Mouse (Mus musculus): ENCODE data around the gene Slc35f4. TPM values are rescaled to one million over a fixed set of nuclear protein-coding genes. Genes with fewer than 3 reads are reported as not detected.

Gene Slc35f4
- polyA plus RNA-seq, 1 experiment from 2014 or later, result not detected

- Histone ChIP-seq H3K36me3 (ENCODE audit: control insufficient read depth, insufficient read depth, low read length) (no peaks in the 10 kb centered on the region), H3K9me3 (ENCODE audit: control insufficient read depth, low read length) (no peaks in the 10 kb centered on the region), H3K9ac (ENCODE audit: low read depth, low read length) (no peak overlapping the region), H3K4me1 (ENCODE audit: control insufficient read depth, insufficient read depth, low read length) (no peaks in the 10 kb centered on the region), H3K4me3 (ENCODE audit: low read length) (no peak overlapping the region), H3K27ac (ENCODE audit: low read depth, low read length) (no peak overlapping the region), H3K27me3 (ENCODE audit: control insufficient read depth, insufficient read depth, low read length) (no peaks in the 10 kb centered on the region), H3K4me2 (replicated peaks; ENCODE audit: low read depth, low read length) (no peak overlapping the region)
- no peak for ATAC-seq (ENCODE audit: low FRiP score, low TSS enrichment)
- WGBS, result 95% methylated on average over 3 of the region's 3 CpGs
Observed at GRCm38 (mm10) chr14:49436811-49437210, 89.0 kb downstream of the Slc35f4 start.

GRCm38 (mm10) chr14:49431821-49432220, 94.0 kb downstream of the Slc35f4 start:
- H3K36me3 ChIP-seq (ENCODE audit: control insufficient read depth, insufficient read depth, low read length), result no peaks in the 10 kb centered on the region
- H3K4me2 ChIP-seq (replicated peaks; ENCODE audit: low read depth, low read length), result no peak overlapping the region
- H3K9me3 ChIP-seq (ENCODE audit: control insufficient read depth, low read length), result no peaks in the 10 kb centered on the region
- no peak overlapping the region for H3K9ac ChIP-seq (ENCODE audit: low read depth, low read length)
- WGBS, result 75% methylated on average over 5 of the region's 5 CpGs
- no peak overlapping the region for H3K4me3 ChIP-seq (ENCODE audit: low read length)
- ATAC-seq (ENCODE audit: low FRiP score, low TSS enrichment), result no peak
- no peaks in the 10 kb centered on the region for H3K27me3 ChIP-seq (ENCODE audit: control insufficient read depth, insufficient read depth, low read length)
- H3K4me1 ChIP-seq (ENCODE audit: control insufficient read depth, insufficient read depth, low read length), result no peaks in the 10 kb centered on the region
- H3K27ac ChIP-seq (ENCODE audit: low read depth, low read length), result no peak overlapping the region

GRCm38 (mm10) chr14:49392482-49392881, 133.4 kb downstream of the Slc35f4 start:
- H3K4me1 ChIP-seq (ENCODE audit: control insufficient read depth, insufficient read depth, low read length), result no peaks in the 10 kb centered on the region
- H3K4me3 ChIP-seq (ENCODE audit: low read length), result no peak overlapping the region
- H3K9me3 ChIP-seq (ENCODE audit: control insufficient read depth, low read length), result no peaks in the 10 kb centered on the region
- no peak overlapping the region for H3K4me2 ChIP-seq (replicated peaks; ENCODE audit: low read depth, low read length)
- no peaks in the 10 kb centered on the region for H3K27me3 ChIP-seq (ENCODE audit: control insufficient read depth, insufficient read depth, low read length)
- no peak for ATAC-seq (ENCODE audit: low FRiP score, low TSS enrichment)
- H3K36me3 ChIP-seq (ENCODE audit: control insufficient read depth, insufficient read depth, low read length), result no peaks in the 10 kb centered on the region
- H3K27ac ChIP-seq (ENCODE audit: low read depth, low read length), result no peak overlapping the region
- 31% methylated on average over 1 of the region's 1 CpGs for WGBS
- no peak overlapping the region for H3K9ac ChIP-seq (ENCODE audit: low read depth, low read length)

GRCm38 (mm10) chr14:49362161-49362560, 163.7 kb downstream of the Slc35f4 start:
- H3K36me3 ChIP-seq (ENCODE audit: control insufficient read depth, insufficient read depth, low read length), result no peaks in the 10 kb centered on the region

GRCm38 (mm10) chr14:49355561-49355960, 170.3 kb downstream of the Slc35f4 start:
- Histone ChIP-seq H3K4me2 (replicated peaks; ENCODE audit: low read depth, low read length) (no peak overlapping the region), H3K4me1 (ENCODE audit: control insufficient read depth, insufficient read depth, low read length) (no peaks in the 10 kb centered on the region), H3K9ac (ENCODE audit: low read depth, low read length) (no peak overlapping the region), H3K36me3 (ENCODE audit: control insufficient read depth, insufficient read depth, low read length) (no peaks in the 10 kb centered on the region), H3K27me3 (ENCODE audit: control insufficient read depth, insufficient read depth, low read length) (no peaks in the 10 kb centered on the region), H3K4me3 (ENCODE audit: low read length) (no peak overlapping the region), H3K27ac (ENCODE audit: low read depth, low read length) (no peak overlapping the region), H3K9me3 (ENCODE audit: control insufficient read depth, low read length) (no peaks in the 10 kb centered on the region)
- ATAC-seq (ENCODE audit: low FRiP score, low TSS enrichment), result no peak

More at GRCm38 (mm10) chr14:49362161-49362560, 163.7 kb downstream of the Slc35f4 start:
- Histone ChIP-seq H3K4me3 (ENCODE audit: low read length) (no peak overlapping the region), H3K27ac (ENCODE audit: low read depth, low read length) (no peak overlapping the region), H3K4me2 (replicated peaks; ENCODE audit: low read depth, low read length) (no peak overlapping the region), H3K4me1 (ENCODE audit: control insufficient read depth, insufficient read depth, low read length) (no peaks in the 10 kb centered on the region), H3K27me3 (ENCODE audit: control insufficient read depth, insufficient read depth, low read length) (no peaks in the 10 kb centered on the region), H3K9me3 (ENCODE audit: control insufficient read depth, low read length) (no peaks in the 10 kb centered on the region), H3K9ac (ENCODE audit: low read depth, low read length) (no peak overlapping the region)
- 79% methylated on average over 2 of the region's 2 CpGs for WGBS
- ATAC-seq (ENCODE audit: low FRiP score, low TSS enrichment), result no peak

GRCm38 (mm10) chr14:49348897-49349250, 177.0 kb downstream of the Slc35f4 start:
- 73% methylated on average over 1 of the region's 1 CpGs for WGBS
- H3K4me1 ChIP-seq (ENCODE audit: control insufficient read depth, insufficient read depth, low read length), result no peaks in the 10 kb centered on the region
- H3K27me3 ChIP-seq (ENCODE audit: control insufficient read depth, insufficient read depth, low read length), result no peaks in the 10 kb centered on the region
- H3K4me2 ChIP-seq (replicated peaks; ENCODE audit: low read depth, low read length), result no peak overlapping the region
- no peak for ATAC-seq (ENCODE audit: low FRiP score, low TSS enrichment)
- no peak overlapping the region for H3K27ac ChIP-seq (ENCODE audit: low read depth, low read length)
- H3K9ac ChIP-seq (ENCODE audit: low read depth, low read length), result no peak overlapping the region
- no peak overlapping the region for H3K4me3 ChIP-seq (ENCODE audit: low read length)
- no peaks in the 10 kb centered on the region for H3K36me3 ChIP-seq (ENCODE audit: control insufficient read depth, insufficient read depth, low read length)
- H3K9me3 ChIP-seq (ENCODE audit: control insufficient read depth, low read length), result no peaks in the 10 kb centered on the region

- no peaks in the 10 kb centered on the region for H3K4me1 ChIP-seq (ENCODE audit: control insufficient read depth, insufficient read depth, low read length)
- H3K27ac ChIP-seq (ENCODE audit: low read depth, low read length), result no peak overlapping the region
- H3K36me3 ChIP-seq (ENCODE audit: control insufficient read depth, insufficient read depth, low read length), result no peaks in the 10 kb centered on the region
- no peaks in the 10 kb centered on the region for H3K9me3 ChIP-seq (ENCODE audit: control insufficient read depth, low read length)
- H3K9ac ChIP-seq (ENCODE audit: low read depth, low read length), result no peak overlapping the region
- no peaks in the 10 kb centered on the region for H3K27me3 ChIP-seq (ENCODE audit: control insufficient read depth, insufficient read depth, low read length)
- WGBS, result 76% methylated on average over 7 of the region's 7 CpGs
- no peak overlapping the region for H3K4me3 ChIP-seq (ENCODE audit: low read length)
- ATAC-seq (ENCODE audit: low FRiP score, low TSS enrichment), result no peak
- no peak overlapping the region for H3K4me2 ChIP-seq (replicated peaks; ENCODE audit: low read depth, low read length)
Observed at GRCm38 (mm10) chr14:49348164-49348896, 177.5 kb downstream of the Slc35f4 start.

- Histone ChIP-seq H3K4me2 (replicated peaks; ENCODE audit: low read depth, low read length) (no peak overlapping the region), H3K4me1 (ENCODE audit: control insufficient read depth, insufficient read depth, low read length) (no peaks in the 10 kb centered on the region), H3K9ac (ENCODE audit: low read depth, low read length) (no peak overlapping the region), H3K27ac (ENCODE audit: low read depth, low read length) (no peak overlapping the region), H3K9me3 (ENCODE audit: control insufficient read depth, low read length) (no peaks in the 10 kb centered on the region), H3K4me3 (ENCODE audit: low read length) (no peak overlapping the region), H3K36me3 (ENCODE audit: control insufficient read depth, insufficient read depth, low read length) (no peaks in the 10 kb centered on the region), H3K27me3 (ENCODE audit: control insufficient read depth, insufficient read depth, low read length) (no peaks in the 10 kb centered on the region)
- WGBS, result 97% methylated on average over 2 of the region's 2 CpGs
- no peak for ATAC-seq (ENCODE audit: low FRiP score, low TSS enrichment)
Observed at GRCm38 (mm10) chr14:49345835-49346234, 180.0 kb downstream of the Slc35f4 start.

GRCm38 (mm10) chr14:49337011-49337410, 188.8 kb downstream of the Slc35f4 start:
- Histone ChIP-seq H3K27ac (ENCODE audit: low read depth, low read length) (no peak overlapping the region), H3K9ac (ENCODE audit: low read depth, low read length) (no peak overlapping the region), H3K4me1 (ENCODE audit: control insufficient read depth, insufficient read depth, low read length) (no peaks in the 10 kb centered on the region), H3K9me3 (ENCODE audit: control insufficient read depth, low read length) (no peaks in the 10 kb centered on the region), H3K36me3 (ENCODE audit: control insufficient read depth, insufficient read depth, low read length) (no peaks in the 10 kb centered on the region), H3K4me2 (replicated peaks; ENCODE audit: low read depth, low read length) (no peak overlapping the region), H3K27me3 (ENCODE audit: control insufficient read depth, insufficient read depth, low read length) (no peaks in the 10 kb centered on the region), H3K4me3 (ENCODE audit: low read length) (no peak overlapping the region)
- 66% methylated on average over 4 of the region's 4 CpGs for WGBS
- ATAC-seq (ENCODE audit: low FRiP score, low TSS enrichment), result no peak

All from kidney, embryonic 14.5 days (tissue).